Mouse (Mus musculus) spleen, adult 2 months (tissue): ENCODE measurements around the gene Ptgds.

ENCODE experiments used
- CTCF ChIP-seq: fragments of 200-500 bp; IDR thresholded peaks from 2 replicates; pipeline ENCODE4 v1.5.1; 2011; ENCODE audit warnings: mild to moderate bottlenecking, inconsistent platforms; ENCODE audit not compliant: insufficient read depth, insufficient read length, insufficient replicate concordance; ENCODE audit errors: extremely low read depth
- POLR2A ChIP-seq: fragments of 200-500 bp; IDR thresholded peaks from 2 replicates; pipeline ENCODE4 v1.6.1; 2011; ENCODE audit warnings: low read depth, low read length, inconsistent platforms

DNA sequence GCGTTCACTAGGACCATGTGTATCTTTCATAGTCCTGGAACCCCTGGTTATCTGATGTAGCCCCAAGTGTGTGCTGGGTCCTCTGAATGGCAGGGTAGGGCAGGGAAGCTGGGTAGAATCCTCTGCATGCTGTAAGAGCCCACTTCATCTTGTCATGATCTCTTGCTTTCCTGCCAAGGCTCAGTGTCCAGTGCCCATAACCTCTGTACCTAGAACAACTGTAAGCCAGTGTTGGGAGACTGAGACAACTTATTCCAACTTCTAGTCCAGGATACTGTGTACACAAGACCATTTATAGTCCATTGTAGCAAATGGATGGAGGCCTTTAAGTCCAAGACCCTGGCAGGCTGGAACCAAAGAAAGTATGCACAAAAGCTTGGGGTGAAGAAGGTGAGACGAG lies 4.6 kb downstream of the Ptgds start:
- TF ChIP-seq CTCF, result no peak
- TF ChIP-seq POLR2A, result no peak
